Mouse (Mus musculus) gastrocnemius, adult 8-10 months (tissue): Measurements from ENCODE around the gene Apoa5. TPM values are rescaled to one million over a fixed set of nuclear protein-coding genes. Genes with fewer than 3 reads are reported as not detected.

ENCODE experiments used
- DNase-seq, 2 experiments: peaks; one replicate each; pipeline ENCODE4 v3.0.0; 2022; ENCODE audit warnings: low spot score in 2 of 2
- total RNA-seq, 4 experiments: library from RNA; stranded (reverse); gene quantifications; 2 replicates each; pipeline ENCODE4 v1.2.4; 2022

Gene Apoa5
- total RNA-seq = under 1 TPM in 1 of 4 experiments, not detected in 3; 0.27 TPM

DNA sequence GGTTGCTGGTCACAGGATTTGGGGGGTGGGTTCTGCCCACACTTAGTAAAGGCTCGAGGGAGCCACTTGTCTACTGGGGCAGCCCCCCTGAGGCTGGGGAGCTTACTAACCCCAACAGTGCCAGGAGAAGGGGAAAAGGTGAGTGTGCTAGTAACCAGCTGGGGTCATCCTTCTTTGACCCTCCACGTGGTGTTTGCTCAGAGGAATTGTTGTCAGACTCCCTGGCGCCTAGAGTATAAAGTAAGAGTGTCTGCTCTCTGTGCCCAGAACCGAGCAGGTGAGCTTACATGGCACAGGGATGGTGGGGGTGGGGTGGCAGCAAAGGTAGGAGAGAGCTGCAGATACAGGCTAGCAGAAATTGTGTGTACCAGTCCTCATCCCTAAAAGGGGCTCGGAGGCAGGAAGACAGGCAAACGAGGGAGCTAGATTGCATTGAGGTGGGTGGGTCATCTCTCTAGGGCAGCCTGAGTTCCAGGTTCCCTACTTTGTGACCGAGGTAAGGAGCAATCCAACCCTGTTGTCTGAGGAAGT, at the start of gene Apoa5:
Apoa5 (plus strand) TSS at position 291 of the 531 bp plus-strand sequence.
- DNase-seq = no peak

GRCm38 (mm10) chr9:46223090-46223489, 45.3 kb upstream of the Apoa5 start:
- DNase-seq = no peak

DNA sequence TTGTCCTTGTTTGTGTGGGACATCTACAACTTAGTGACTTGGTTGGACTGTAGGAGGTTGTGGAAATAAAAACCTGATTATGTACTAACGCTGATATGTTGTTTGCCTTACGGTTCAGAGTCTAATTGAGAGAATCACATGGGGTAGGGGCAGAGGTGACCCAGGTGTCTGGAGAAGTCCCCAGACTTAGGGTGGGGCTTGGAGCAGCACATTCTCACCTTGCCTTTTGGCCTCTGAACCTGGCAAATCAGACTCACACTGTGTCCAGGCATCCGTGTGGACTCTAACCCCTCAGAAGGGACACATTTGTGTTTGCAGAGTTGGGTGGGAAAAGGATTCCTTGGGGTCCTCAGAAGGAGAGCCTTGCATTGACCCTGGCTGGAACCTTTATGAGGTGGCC, 44.3 kb upstream of the Apoa5 start:
- no peak for DNase-seq

GRCm38 (mm10) chr9:46224945-46225660, 43.3 kb upstream of the Apoa5 start:
- no peak for DNase-seq

- no peak for DNase-seq
These were observed 41.3 kb upstream of the Apoa5 start for GRCm38 (mm10) chr9:46227064-46227614.

GRCm38 (mm10) chr9:46228491-46228890, 39.9 kb upstream of the Apoa5 start, which contains the start of gene Apoa1:
Apoa1 (plus strand) TSS chr9:46228580.
- DNase-seq = no peak

GRCm38 (mm10) chr9:46229573-46230449, 38.6 kb upstream of the Apoa5 start:
- peak; percentile 35 to 72 for DNase-seq

DNA sequence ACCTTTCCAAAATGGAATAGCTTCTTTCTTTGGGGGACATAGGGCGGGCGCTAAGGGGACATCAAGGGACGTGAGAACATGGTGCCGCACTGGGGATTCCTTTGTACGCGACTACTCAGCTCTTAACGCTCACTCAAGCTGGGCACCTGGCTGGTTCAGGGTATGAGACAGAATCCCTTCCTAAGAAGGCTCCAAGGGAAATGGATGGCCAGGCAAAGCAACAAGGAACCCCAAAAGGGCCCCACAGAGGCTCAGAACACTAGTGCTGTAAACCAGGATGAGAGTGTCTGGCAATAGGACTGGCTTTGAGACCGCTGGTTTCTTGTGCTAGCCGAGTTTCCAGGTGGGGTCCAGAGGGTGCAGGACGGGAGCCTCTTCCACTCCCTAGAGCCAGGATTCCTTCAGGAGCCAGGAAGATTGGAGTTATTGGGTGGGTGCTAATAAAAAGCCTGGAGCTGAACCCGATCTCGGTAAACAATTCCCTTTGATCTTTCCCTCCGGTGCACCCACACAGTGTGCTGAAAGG, 37.9 kb upstream of the Apoa5 start:
- DNase-seq = no peak

DNA sequence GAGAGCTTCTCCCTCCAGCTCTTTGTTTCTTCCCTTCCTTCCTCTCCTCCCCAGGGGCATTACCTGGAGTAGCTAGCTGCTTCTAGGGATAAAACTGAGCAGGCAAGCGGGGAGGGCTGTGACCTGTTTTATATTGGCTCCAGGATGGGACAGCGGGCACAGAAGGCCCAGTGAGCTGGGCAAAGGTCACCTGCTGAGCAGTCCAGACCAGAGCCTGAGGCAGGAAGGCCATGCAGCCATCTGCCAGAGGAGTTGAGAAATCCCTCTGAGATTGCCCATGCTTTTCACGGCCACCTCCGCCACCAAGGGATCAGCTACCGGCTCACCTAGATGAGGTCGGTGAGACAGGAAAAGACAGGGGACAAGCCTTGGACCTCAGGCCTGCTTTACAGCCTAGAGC, 33.2 kb upstream of the Apoa5 start:
- no peak for DNase-seq

DNA sequence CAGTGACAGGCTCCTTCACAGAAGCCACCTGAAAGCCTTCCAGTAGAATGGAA, 33.0 kb upstream of the Apoa5 start, which contains the start of gene Apoc3:
Apoc3 (minus strand) TSS at position 41 of the 53 bp plus-strand sequence.
- no peak for DNase-seq

DNA sequence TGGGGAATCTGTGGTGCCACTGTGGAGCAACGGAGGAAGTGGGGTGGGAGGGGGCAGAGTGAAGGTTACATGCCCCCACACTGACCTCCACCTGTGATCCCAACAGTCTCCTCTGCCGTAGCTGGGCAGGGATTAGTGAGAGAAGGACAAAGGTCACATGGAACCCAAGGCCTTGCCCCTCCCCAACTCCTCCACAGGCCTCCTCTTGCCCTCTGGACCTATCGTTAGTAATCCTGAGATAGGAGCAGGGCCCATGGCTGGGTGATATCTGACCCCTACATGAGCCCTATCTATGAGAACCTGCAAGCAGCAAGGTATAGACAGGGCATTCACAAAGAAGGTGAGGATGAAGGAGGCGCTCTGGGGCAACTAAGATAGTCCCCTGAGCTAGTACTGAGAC, 32.8 kb upstream of the Apoa5 start:
- no peak for DNase-seq

DNA sequence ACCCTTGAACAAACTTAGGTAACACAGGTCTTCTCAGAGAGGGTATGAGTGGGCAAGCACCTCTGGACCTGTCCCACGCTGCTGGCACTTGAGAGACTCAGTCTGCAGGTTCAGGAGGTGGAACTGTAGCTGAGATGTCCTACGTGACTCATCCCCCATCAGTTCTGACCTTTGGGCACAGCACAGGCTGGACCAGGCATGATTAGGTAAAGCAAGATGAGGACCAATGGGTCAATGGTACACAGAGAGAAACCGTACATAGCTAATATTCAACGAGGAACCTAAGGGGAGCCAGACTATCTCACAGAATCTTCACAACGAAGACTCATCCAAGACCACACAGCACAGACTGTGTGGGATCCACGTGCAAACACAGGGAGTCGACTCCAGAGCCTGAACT, 29.6 kb upstream of the Apoa5 start:
- DNase-seq = no peak

DNA sequence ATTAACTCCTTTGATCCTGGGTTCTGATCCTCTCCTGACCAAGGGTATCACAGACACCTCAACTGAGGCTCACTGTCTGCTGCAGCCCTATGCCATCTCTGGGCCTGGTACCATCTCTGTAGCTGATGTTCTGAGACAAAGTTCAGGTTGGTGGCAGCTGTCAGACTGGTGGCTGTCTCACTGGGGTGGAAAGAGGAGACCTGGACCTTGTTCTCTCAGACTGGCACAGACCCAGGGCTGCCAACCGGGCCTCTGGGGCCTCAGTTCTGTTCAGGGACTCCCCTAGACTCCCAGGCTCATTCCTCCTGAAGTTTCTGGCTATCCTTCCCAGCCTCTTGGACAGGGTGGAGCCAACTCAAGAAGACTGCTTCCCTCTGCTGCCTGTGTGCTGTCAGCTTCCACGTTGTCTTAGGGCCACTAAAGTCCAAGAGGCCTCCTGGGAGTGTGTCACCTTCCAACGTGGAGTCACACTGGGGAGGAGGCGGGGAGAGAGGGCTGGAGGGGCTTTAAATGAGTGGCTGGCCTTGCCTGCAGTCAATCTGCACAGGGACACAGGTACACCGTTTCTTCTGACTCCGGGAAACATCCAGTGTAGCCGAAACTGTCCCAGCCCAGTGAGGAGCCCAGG, 27.8 kb upstream of the Apoa5 start, which contains the start of gene Apoa4:
Apoa4 (plus strand) TSS at position 171 of the 628 bp plus-strand sequence.
- no peak for DNase-seq

DNA sequence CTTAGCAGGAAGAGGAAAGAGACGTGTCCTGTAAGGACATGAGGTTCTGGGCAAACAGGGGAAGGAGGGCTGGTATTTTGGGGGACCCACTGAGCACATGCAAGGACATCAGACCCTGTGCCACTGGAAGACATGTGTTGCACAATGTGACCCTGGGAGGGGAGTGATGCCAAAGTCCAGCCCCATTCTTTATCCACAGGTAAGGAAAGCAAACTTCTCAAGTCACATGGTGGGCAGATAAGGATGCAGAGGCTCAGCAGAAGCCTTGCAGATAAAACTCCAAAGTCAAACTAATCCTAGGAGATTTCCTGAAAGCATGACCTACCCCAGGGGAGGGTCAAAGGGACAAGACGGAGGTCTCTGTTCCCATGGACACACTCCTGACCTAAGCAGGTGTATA, 26.6 kb upstream of the Apoa5 start:
- no peak for DNase-seq

DNA sequence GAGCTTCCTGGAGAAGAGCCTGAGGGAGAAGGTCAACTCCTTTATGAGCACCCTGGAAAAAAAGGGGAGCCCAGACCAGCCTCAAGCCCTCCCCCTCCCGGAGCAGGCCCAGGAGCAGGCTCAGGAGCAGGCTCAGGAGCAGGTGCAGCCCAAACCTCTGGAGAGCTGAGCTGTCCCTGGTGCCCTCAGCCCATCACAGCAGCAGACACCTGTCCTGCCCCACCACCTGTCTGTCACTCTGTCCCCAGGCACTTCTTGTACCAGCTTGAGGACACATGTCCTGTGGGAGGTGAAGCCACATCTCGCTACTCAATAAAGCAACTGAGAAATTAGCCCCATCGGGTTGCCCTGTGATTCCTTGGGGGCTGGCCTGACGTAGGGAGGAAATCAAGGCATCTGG, 25.3 kb upstream of the Apoa5 start:
- no peak for DNase-seq

- no peak for DNase-seq
These were observed 24.8 kb upstream of the Apoa5 start for GRCm38 (mm10) chr9:46243584-46243983.

- DNase-seq = no peak
These were observed 21.6 kb upstream of the Apoa5 start for GRCm38 (mm10) chr9:46246752-46247324.

GRCm38 (mm10) chr9:46256177-46256576, 12.3 kb upstream of the Apoa5 start:
- DNase-seq = no peak

DNA sequence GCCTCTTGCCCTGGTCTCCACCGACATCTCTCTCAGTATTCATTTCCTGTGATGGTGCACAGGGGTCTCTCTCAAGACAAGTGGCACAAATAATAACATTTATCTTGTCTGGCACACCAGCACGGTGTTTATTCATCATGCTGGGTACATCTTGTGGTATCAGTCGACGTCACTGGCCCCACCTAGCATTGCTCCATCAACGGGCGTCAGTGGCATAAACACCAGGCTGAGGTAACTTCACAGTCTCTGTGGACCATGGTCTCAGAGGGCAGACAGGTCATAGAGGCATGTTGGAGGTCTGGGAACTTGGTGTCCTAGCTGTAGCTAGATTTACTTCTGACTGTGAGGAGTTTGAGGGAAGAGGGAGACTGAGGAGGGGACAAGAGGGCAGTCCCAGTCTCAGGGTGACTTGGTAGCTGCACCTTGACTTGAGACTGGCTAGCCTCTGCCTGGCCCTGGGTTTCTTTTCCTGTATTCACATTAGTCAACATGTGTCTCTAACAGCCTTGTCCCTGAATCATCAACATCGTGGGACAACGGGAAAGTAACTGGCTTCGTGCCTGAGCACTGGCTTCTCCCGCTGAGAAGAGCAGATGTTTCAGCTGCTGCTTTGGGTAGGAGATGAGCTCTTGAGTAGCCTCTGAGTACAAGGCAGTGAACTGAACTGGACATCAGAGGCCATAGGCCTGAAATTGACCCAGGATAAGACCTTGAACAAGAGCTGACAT, 11.6 kb upstream of the Apoa5 start:
- no peak for DNase-seq

DNA sequence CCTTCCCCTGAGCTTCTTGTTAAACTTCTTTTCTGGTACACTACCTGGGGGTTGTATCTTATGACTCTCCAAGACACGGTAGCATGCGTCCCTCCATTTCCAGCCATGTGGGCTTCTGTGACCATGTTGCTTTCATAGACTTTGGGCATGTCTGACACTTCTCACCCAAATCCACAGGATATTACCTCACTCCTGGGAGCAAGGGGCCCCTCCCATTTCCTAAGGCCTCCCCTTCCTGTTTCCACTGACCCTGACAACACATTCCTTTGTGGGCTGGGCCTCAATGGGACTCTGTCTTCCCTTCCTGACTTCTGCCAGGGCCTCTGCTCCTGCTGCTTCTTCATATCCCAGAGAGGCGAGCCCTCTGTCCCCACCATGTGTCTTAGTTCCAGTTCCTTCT, 10.9 kb upstream of the Apoa5 start:
- no peak for DNase-seq

DNA sequence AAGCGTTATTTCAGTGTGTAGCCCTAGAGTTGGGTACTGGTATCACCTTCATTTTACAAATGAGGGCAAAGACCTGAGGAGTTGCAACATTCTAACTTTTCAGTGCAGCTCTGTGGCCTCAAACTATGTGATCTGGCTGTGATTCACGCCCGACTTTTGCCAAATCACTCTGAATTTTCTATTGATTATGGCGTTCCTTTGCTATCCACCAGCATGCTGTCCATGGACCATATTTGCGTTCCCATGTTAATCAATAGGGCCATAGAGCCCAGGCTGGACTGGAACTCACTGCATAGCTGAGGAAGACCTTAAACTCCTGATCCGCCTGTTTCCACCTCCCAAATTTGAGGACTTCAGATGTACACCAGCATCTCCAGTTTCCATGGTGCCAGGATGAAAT, 9.3 kb upstream of the Apoa5 start:
- DNase-seq = no peak
